Mouse (Mus musculus) left cerebral cortex, postnatal 36 days (tissue): ENCODE data around the gene Ndufaf8. TPM values are rescaled to one million over a fixed set of nuclear protein-coding genes. Genes with fewer than 3 reads are reported as not detected.

Experiments used
- DNase-seq, 2 experiments: peaks; one replicate each; pipeline ENCODE4 v3.0.0; 2021 to 2022; ENCODE audit warnings: low spot score in 2 of 2, mixed read lengths in 1 of 2
- intact Hi-C: fragments of 180-260 bp; cut with DNase I; formaldehyde crosslinking; loops from one replicate; pipeline ENCODE4 v1.15.1; 2025
- microRNA-seq: library from miRNA; unstranded; fragments of <30 nt; microRNA quantifications from one replicate; pipeline ENCODE4 v1.2.0, GENCODE M21; 2022
- total RNA-seq, 2 experiments: library from RNA; stranded (reverse); gene quantifications; 2 replicates each; pipeline ENCODE4 v1.2.3; 2021

Ndufaf8 gene
- total RNA-seq, 2 experiments from 2014 or later: 33.3 to 49.5 TPM

DNA sequence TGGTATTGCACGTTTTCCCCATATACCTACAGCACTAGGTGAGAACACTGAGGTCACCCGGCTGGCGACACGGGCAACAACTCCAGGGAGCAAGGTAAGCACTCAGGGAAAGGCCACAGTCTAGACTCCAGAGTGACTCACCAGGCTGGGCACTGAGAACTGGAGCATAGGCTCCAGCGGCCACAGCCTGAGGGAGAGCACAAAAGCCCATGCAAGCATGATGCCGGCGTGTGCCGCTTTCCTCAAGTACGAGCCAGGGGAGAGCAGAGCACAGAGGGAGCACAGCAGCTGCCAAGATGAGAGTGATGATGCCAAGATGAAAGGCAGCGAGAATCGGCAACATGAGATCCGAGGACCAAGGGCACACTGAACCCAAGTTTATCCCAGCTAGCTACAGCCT lies 23.4 kb downstream of the Ndufaf8 start:
- intact Hi-C loops: no loop called here
- no peak for DNase-seq

DNA sequence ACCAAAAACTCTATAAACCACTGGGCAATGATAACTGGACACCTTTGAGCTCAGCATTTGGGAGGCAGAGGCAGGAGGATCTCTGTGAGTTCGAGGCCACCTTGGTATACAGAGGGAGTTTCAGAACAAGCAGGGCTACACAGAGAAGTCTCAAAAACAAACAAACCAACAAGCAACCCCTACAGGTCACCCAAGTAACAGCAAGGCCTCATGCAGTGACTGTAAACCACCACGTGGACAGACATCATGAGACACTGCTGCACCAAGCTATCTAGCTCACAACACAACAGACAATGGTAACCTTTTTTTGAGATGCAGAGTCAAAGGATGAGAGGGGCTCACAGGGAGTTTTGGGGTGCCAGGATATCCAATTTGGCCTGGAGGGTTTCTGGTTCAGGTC lies 28.1 kb downstream of the Ndufaf8 start:
- intact Hi-C loops: no loop called here
- no peak for DNase-seq

DNA sequence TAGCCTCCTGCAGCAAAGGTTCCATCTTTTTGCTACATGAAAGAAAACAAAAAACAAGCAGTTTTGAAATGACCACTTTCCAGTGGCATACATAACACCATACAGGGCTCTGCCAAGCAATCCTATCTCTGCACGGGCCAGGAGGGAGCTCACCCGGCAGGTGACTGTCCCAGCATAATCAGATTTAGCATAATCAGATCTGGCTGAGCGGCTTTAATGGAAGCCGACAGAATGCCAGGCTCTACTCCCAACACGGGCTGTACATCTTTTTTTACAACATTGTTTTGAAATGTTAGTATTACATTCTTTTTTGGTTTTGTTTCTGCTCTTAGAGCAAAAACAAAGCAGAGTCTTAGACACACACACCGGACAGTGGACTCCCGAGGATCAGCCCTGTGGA lies 30.6 kb downstream of the Ndufaf8 start:
- DNase-seq: no peak
- intact Hi-C loops: no loop called here

DNA sequence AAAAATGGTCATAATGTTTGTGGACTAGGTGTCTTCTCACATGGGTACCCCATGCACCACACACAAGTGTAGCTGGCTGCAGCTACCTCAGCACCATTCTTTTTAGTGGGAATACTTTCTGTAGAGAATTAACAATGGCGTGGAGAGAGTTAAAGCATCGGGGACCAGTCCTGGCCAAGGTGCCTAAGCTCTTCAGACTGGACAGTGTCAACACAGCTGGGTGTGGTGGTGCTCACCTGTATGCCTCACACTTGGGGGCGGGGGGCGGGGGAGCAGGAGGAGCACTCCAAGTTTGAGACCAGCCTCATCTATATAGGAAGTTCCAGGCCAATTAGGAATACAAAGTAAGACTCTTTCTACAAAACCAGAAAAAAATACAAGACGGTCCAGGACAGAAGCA lies 35.4 kb downstream of the Ndufaf8 start:
- intact Hi-C loops: no loop called here
- DNase-seq: no peak

DNA sequence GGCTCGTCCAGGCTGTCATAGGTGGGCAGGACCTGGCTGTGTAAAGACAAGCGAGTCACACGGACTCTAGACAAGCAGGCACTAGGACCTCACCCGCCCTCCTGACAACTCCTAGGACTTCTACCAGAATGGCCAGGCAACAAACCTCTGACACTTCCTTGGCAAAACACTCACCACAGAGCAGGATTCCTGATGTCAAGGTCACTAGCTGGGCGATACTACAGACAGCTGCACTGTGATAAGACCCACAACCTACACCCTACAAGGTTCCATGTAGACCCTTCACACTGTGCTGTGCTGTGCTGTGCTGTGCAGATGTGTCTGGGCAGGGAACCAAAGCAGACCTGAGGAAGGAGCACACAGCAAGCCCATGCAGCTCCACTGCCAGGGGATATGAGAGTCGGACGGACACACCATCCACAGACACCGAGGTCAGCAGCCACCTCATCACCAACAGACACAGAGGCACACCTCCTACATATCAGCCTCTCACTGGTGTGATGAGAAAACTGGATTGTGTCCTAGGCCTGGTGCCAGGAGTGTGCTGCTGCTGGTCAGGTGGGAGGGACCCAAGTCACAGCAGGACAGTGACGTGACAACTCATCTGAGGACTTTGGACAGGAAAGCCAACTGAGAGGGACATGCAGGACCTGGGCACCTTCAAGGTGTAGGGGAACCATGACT lies 36.3 kb downstream of the Ndufaf8 start:
- no peak for DNase-seq
- intact Hi-C loops: no loop called here

DNA sequence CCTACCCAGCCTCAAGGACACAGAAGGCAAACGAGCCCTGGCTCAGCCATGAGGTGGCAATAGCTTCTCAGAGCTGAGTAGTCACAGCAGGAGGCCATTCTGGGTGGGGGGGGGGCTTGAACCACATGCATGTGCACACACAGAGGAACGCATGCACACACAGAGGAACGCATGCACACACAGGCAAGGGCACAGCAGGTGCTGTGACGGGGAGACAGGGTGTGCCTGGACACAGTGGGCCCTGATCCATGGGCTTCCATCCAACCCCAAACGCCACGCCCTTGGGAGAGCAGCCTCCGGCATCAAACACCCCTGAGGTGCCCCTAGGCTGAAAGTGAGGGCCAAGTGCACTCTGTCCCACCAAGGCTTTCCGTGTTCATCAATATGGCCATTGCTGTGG lies 37.5 kb downstream of the Ndufaf8 start:
- intact Hi-C loops: no loop called here

DNA sequence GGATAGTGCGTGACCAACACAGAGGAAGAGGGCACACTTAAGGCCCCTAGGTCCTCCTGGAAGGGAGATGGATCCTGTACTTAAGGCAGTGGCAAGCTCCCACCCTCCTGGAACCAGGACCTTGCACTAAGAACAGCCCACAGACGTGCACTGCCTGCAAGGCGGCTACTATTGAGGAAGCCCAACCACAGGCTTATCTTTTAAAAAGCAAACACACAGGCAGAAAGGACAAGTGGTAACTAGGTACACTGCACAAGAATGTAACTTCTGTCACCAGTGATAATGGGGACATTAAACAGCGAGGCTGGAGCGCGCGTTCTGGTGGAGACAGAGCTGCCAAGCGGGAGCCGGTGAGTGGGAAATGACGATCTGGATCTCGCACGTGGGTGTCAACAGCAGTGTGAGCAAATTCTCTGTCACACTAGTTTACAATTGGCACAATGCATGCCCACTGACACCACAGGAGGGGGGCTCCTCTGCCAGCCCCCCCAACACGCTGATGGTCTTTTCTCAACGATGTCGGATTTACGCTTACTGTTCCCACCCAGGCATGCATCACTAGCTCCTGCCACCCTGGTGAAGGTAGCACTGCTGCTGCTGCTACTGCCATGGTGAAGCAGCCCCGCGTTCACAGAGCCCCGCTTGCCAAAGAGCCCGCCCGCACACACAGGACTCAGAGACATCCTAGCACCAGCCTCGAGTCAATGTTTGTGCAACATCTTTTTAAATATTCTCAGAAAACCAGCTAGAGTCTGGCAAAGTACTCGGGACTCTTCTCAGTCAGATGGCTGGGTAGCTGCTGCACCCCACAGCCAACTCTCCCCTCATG lies 38.3 kb downstream of the Ndufaf8 start:
- DNase-seq: peak; percentile 76 to 87
- intact Hi-C loops: no loop called here

More for the DNA sequence above, 37.5 kb downstream of the Ndufaf8 start:
- no peak for DNase-seq

DNA sequence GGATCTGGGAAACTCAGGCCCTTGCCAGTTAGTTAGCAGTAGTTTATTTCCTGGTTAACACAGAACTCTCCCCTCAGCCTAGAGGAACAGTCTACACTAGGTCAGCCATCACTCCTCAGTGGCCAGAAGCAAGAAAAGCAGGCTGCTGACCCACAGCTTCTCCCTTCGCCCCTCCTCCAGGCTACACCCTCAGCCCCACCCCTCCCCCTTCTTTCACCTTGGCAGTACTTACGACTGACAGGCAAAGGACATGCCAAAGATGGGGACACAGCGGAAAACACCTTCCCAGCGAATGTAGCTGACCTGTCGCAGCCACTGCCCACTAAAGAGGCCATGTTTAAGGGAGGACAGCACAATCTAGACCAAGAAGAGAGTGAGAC lies 38.9 kb downstream of the Ndufaf8 start:
- intact Hi-C loops: no loop called here
- no peak for DNase-seq

DNA sequence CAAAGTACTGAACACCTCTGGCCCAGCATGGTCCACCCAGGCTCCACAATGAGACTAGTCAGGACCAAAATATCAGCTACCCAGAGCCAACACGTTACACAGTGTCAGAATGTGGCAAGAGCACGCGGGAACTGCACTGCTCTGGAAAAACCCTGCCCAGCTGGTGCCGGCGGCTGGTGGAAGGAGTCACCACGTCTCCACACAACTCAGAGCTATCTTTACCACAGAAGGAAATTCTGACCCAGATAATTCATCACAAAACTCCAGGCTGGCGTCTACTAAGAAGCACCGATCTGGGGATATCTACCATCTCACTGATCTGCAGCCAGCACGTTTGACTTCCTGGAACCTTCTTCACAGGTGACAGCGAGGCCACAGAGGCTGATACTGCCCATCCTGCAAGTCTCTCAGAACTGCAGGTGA lies 40.6 kb downstream of the Ndufaf8 start:
- intact Hi-C loops: no loop called here
- DNase-seq: peak in 1 of 2 experiments; percentile 39

DNA sequence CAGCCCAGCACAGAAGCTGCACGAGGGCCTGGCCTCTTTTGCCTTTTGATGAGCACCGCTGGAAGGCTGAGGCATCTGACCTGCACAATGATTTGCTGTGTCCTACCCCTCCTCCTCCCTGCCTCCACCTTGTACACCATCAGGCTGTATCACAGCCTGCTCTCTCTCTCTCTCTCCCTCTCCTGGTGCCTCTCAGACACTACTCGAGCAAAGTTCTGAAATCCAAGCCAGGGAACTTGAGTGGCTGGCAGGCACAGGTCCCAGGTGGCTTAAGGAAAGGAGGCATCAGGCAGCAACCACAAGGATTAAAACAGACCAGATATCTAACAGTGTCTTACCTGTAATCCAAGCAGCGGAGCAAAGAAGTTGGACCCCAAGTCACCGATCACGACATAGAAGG lies 41.5 kb downstream of the Ndufaf8 start:
- no peak for DNase-seq
- intact Hi-C loops: no loop called here

DNA sequence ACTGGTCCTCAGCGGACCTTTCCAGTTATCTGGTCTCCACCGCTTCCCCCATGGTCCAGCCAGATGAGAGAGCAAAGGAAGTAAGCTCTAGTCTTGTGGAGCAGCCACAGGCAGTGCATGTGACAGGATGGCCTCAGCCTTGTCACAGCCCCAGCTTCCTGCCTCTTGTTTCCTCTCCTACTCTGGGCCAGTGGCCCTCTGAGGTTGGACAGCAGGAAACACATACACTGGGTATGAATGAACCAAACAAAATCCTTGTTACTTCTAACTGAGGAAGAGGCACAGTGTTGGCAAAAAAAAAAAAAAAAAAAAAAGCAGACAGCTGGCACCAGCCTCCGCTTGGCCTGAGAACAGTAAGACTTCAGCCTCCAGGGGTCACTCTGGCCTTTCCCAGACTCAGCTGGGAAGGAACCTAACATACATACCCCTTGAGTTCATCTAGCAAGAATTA lies 43.9 kb downstream of the Ndufaf8 start:
- intact Hi-C loops: no loop called here
- DNase-seq: no peak

DNA sequence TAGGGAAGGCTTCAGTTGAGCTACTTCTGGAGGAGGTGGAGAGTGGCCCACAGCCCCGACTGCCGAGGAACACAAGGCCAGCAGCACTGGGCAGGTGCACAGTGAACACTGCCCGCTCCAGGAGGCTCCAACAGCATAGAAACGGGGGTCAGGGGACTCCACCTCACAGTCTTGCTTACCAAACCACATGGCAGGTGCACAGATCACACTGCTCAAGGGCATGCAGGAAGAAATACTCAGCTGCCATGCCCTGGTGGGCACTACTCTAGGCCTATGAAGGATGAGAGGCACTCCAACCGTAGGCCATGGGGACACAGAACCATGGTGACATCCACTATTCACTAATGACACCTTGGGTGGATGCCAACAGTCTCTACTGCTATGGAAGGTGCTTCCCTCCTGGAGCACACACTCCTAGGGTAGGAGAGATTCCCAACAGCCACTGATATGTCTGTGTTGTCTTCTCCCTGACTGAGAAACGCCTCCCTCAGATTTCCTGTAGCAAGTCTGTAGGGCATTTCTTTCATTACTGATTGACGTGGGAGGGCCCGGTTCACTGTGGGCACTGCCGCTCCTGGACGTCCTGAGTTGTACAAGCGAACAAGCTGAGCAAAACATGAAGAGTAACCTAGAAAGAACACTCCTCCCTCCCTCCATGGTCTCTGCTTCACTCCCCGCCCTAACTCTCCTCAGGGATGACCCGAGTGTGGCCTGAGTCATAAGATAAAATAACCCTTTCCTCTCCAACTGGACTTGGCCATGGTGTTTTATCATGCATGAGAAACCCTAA lies 45.2 kb downstream of the Ndufaf8 start:
- intact Hi-C loops: no loop called here
- DNase-seq: no peak

DNA sequence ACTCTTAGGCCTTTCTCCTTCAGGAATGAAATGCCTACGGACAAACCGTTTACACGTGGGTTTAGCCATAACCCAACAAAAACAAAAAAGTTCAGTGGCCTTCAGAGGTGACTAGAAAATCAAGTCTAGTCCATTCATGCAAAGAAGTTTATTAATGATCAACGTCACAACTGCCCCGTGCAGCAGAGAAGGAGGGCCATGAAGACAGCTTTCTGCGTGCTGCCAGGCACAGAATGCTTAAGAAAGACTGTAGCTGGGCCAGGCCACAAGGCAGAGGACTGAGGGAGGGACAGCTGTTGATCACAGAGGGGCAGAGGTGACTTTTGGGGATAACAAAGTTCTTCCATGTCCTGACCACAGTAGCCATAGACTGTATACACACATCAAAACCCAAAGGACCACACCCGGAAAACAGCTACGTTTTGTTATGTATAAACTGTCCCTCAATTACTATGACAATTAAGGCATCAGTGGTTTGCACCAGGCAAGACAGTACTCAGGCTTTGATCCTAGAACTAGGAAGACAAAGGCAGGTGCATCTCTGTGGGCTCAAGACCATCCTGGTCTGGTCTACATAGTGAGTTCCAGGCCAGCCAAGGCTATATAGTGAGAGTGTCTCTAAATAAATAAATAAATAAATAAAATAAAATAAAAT lies 49.6 kb downstream of the Ndufaf8 start:
- no peak for DNase-seq
- intact Hi-C loops: no loop called here

DNA sequence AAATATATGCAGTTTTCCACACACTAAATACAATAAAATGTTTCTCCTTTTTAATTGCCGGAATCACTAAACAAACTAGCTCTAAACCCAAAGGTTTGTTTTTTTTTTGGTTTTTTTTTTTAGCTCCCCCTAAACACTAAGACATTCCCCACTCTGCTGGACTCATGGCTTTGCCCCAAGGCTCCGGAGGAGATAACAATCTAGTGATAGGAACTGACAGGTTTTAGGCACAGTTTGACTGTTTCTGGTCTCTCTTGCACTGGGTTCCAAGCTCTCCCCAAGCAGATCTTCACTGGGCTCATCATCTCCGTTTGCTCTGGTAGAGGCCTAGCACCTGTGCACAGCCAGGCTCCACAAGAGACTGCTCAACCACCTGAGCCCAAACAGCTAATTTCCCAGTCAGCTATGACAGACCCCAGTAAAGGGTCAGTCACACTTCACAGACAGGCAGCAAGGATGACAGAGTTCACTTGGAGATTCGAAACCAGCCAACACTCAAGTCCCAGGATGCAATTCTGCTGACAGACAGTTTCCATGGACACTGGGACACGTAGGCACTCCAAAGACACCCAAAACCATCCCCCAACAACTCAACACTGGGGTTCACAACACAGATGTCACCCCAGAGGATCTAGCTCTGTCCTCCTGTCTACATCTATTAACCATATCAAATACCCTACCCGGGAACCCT lies 50.9 kb downstream of the Ndufaf8 start:
- DNase-seq: no peak
- intact Hi-C loops: loop anchor here (5.0 kb wide), 1 partner anchor 37 kb away; no protein-coding TSS in a partner anchor

Small RNAs within 50 kb of the gene (microRNA-seq; reads per million reads assigned to microRNA genes)
- not detected for gene Gm25948

Other genes starting within 250 kb of the Ndufaf8 start
- 10 to 100 TPM; 43.7 to 45.4 TPM for gene Chmp6, start 185.5 kb upstream of the Ndufaf8 start, total RNA-seq
- 100 to 1,000 TPM; 228 to 303 TPM for gene Baiap2, start 156.2 kb upstream of the Ndufaf8 start, total RNA-seq
- 100 to 1,000 TPM; 206 to 217 TPM for gene Aatk, start 51.8 kb upstream of the Ndufaf8 start, total RNA-seq
- gene Cep131, start 12.1 kb upstream of the Ndufaf8 start, total RNA-seq: 10 to 100 TPM; 32.8 to 34.7 TPM
- gene Tepsin, start 197 bp upstream of the Ndufaf8 start, total RNA-seq: 10 to 100 TPM; 14.3 to 16.6 TPM
- 10 to 100 TPM; 80.8 to 86.4 TPM for gene Slc38a10, start 52.4 kb downstream of the Ndufaf8 start, total RNA-seq
- gene Bahcc1, start 134.0 kb downstream of the Ndufaf8 start, total RNA-seq: 10 to 100 TPM; 15.3 to 20.9 TPM
- 1,000 to 10,000 TPM; 1,144 to 1,299 TPM for gene Actg1, start 249.6 kb downstream of the Ndufaf8 start, total RNA-seq